8 mouse cellular contexts compared by ENCODE assay signal in genomic region chr19:43630466-43631251, GRCm38 (mm10). TPM values are rescaled to one million over a fixed set of nuclear protein-coding genes. Genes with fewer than 3 reads are reported as not detected.
DNase-seq lines count a peak whose midpoint lies in the region; ATAC-seq and TF ChIP-seq lines count a peak whose summit lies in the region.

No protein-coding gene starts in this region.

- ATAC-seq in hindbrain, embryonic 16.5 days = no peak
- ATAC-seq in erythroblast, adult 5-6 weeks (replicated peaks; ENCODE audit: low FRiP score, poor library complexity, severe bottlenecking) = peak; percentile 91

- no peak overlapping the region for H3K4me3 ChIP-seq in hindbrain, embryonic 10.5 days
- no peak overlapping the region for H3K4me3 ChIP-seq in hindbrain, embryonic 16.5 days (ENCODE audit: low read length)
- H3K4me3 ChIP-seq in bone marrow macrophage, adult 2 months (ENCODE audit: insufficient read depth, low read length) = no peak overlapping the region

- no peak overlapping the region for H3K9ac ChIP-seq in hindbrain, embryonic 16.5 days (ENCODE audit: low read depth, low read length)

- peak; percentile 82 for DNase-seq in hindbrain, embryonic 10.5 days (ENCODE audit: low spot score)
- peak; percentile 43 for DNase-seq in heart, postnatal 25 days (ENCODE audit: low spot score)
- peak; percentile 59 to 84 for DNase-seq in layer of hippocampus, postnatal 25 days (ENCODE audit: extremely low spot score in 1 of 2, low spot score in 1 of 2)
- peak; percentile 86 for DNase-seq in lung, postnatal 25 days (ENCODE audit: low spot score)
- DNase-seq in spleen, adult 12 weeks (ENCODE audit: low spot score) = peak; percentile 57

- no peak overlapping the region for H3K4me2 ChIP-seq in hindbrain, embryonic 16.5 days (ENCODE audit: low read length)

- TF ChIP-seq CTCF in bone marrow macrophage, adult 2 months (IDR thresholded peaks at IDR 0.05; ENCODE audit: low read depth, low read length) = peak; percentile 75

- H3K9me3 ChIP-seq in hindbrain, embryonic 10.5 days = peaks cover 2% of the 10 kb centered on the region; the same call in 1 of the 2 replicates
- no peaks in the 10 kb centered on the region for H3K9me3 ChIP-seq in hindbrain, embryonic 16.5 days (ENCODE audit: control insufficient read depth, low read length)

- H3K4me1 ChIP-seq in hindbrain, embryonic 10.5 days (replicated peaks) = peaks cover 17% of the 10 kb centered on the region
- H3K4me1 ChIP-seq in hindbrain, embryonic 16.5 days (ENCODE audit: control insufficient read depth, insufficient read depth, low read depth, low read length) = no peaks in the 10 kb centered on the region
- H3K4me1 ChIP-seq in bone marrow macrophage, adult 2 months (ENCODE audit: control insufficient read depth, insufficient read depth, low read length) = peaks cover 2% of the 10 kb centered on the region; the same call in 1 of the 2 replicates

- H3K36me3 ChIP-seq in hindbrain, embryonic 10.5 days = no peaks in the 10 kb centered on the region
- no peaks in the 10 kb centered on the region for H3K36me3 ChIP-seq in hindbrain, embryonic 16.5 days (ENCODE audit: control insufficient read depth, insufficient read depth, low read length)

- peaks cover 28% of the 10 kb centered on the region; the same call in 1 of the 2 replicates for H3K27me3 ChIP-seq in hindbrain, embryonic 10.5 days (ENCODE audit: insufficient read depth, poor library complexity, severe bottlenecking)
- H3K27me3 ChIP-seq in hindbrain, embryonic 16.5 days (replicated peaks; ENCODE audit: control insufficient read depth, insufficient read depth, low read length) = no peaks in the 10 kb centered on the region

- WGBS in hindbrain, embryonic 10.5 days = 31% methylated on average over 12 of the region's 12 CpGs
- 30% methylated on average over 12 of the region's 12 CpGs for WGBS in hindbrain, embryonic 16.5 days

- no peak overlapping the region for H3K27ac ChIP-seq in hindbrain, embryonic 10.5 days
- H3K27ac ChIP-seq in hindbrain, embryonic 16.5 days (ENCODE audit: low read depth, low read length) = no peak overlapping the region
- no peak overlapping the region for H3K27ac ChIP-seq in bone marrow macrophage, adult 2 months (ENCODE audit: insufficient read depth, low read depth, low read length)

- TF ChIP-seq POLR2A in bone marrow macrophage, adult 2 months (IDR thresholded peaks at IDR 0.05; ENCODE audit: borderline replicate concordance, low read depth, low read length) = no peak

- intact Hi-C loops in heart, postnatal 25 days (cut with DNase I) = loop anchor here (2.0 kb wide), 2 partner anchors 26 to 120 kb away; no protein-coding TSS in a partner anchor

RNA-seq across cellular contexts. Expression of gene Nkx2-3, which starts 18.5 kb away (rescaled TPM):
- polyA plus RNA-seq in hindbrain, embryonic 10.5 days (2016; fragmentation: Nextera tagmentation; extraction: Ambion mirVana) = 0.56 and 1.0 TPM in 2 replicates
- polyA plus RNA-seq in hindbrain, embryonic 16.5 days (2015; fragmentation: Nextera tagmentation; extraction: Ambion mirVana) = 0.19 TPM in 1 of 2 replicates, not detected in the other
- polyA plus RNA-seq in bone marrow macrophage, adult 2 months (2012; ENCODE audit: insufficient read depth, insufficient read length, missing spikeins) = not detected in 2 replicates
- total RNA-seq in erythroblast, adult 5-6 weeks (2015; ENCODE audit: low replicate concordance) = 1.7 TPM in 1 of 2 replicates, not detected in the other
- total RNA-seq in erythroblast, adult 5-6 weeks (2017; ENCODE audit: low replicate concordance) = not detected in 2 replicates
- not detected for total RNA-seq in heart, postnatal 25 days (2021)
- total RNA-seq in layer of hippocampus, postnatal 25 days (2021) = not detected

RNA-seq across cellular contexts. Expression of gene Slc25a28, which starts 44.0 kb away (rescaled TPM):
- polyA plus RNA-seq in hindbrain, embryonic 10.5 days (2016; fragmentation: Nextera tagmentation; extraction: Ambion mirVana) = 9.2 and 12.3 TPM in 2 replicates
- polyA plus RNA-seq in hindbrain, embryonic 16.5 days (2015; fragmentation: Nextera tagmentation; extraction: Ambion mirVana) = 14.6 and 15.2 TPM in 2 replicates
- 34.1 and 40.1 TPM in 2 replicates for polyA plus RNA-seq in bone marrow macrophage, adult 2 months (2012; ENCODE audit: insufficient read depth, insufficient read length, missing spikeins)
- total RNA-seq in erythroblast, adult 5-6 weeks (2015; ENCODE audit: low replicate concordance) = 3.8 and 12.1 TPM in 2 replicates
- total RNA-seq in erythroblast, adult 5-6 weeks (2017; ENCODE audit: low replicate concordance) = 9.7 and 10.9 TPM in 2 replicates
- 10 to 100 TPM; 19.3 to 21.6 TPM for total RNA-seq in heart, postnatal 25 days (2021)
- total RNA-seq in layer of hippocampus, postnatal 25 days (2021) = 10 to 100 TPM; 38.4 to 44.5 TPM

RNA-seq across cellular contexts. Expression of gene Entpd7, which starts 58.8 kb away (rescaled TPM):
- polyA plus RNA-seq in hindbrain, embryonic 10.5 days (2016; fragmentation: Nextera tagmentation; extraction: Ambion mirVana) = 9.0 and 9.3 TPM in 2 replicates
- 8.1 and 8.3 TPM in 2 replicates for polyA plus RNA-seq in hindbrain, embryonic 16.5 days (2015; fragmentation: Nextera tagmentation; extraction: Ambion mirVana)
- polyA plus RNA-seq in bone marrow macrophage, adult 2 months (2012; ENCODE audit: insufficient read depth, insufficient read length, missing spikeins) = 23.4 and 26.1 TPM in 2 replicates
- total RNA-seq in erythroblast, adult 5-6 weeks (2015; ENCODE audit: low replicate concordance) = 3.8 and 4.4 TPM in 2 replicates
- total RNA-seq in erythroblast, adult 5-6 weeks (2017; ENCODE audit: low replicate concordance) = 1.1 TPM in 2 replicates
- 1 to 10 TPM; 2.7 to 3.1 TPM for total RNA-seq in heart, postnatal 25 days (2021)
- total RNA-seq in layer of hippocampus, postnatal 25 days (2021) = 10 to 100 TPM; 18.3 to 21.5 TPM
